In genomic region chr2:16731033-16731432, GRCm38 (mm10) we compare ENCODE assay signal across 22 mouse cellular contexts.
A peak's percentile ranks its signal among the peaks of the same experiment; 100 is the strongest.
DNase-seq lines count a peak whose midpoint lies in the region; ATAC-seq and TF ChIP-seq lines count a peak whose summit lies in the region.
"Had no signal": no experiment of that assay in that cellular context is flagged by ENCODE, and none has a peak within 500 bp of the region (broad histone marks: within the 10 kb centered on the region; RNA-seq: fewer than 3 reads in every experiment).

No protein-coding gene starts in this region.

- H3K27me3 ChIP-seq in lung, embryonic 16.5 days (ENCODE audit: control insufficient read depth, insufficient read depth, low read depth, low read length) = no peaks in the 10 kb centered on the region
- H3K27me3 ChIP-seq in lung, postnatal 0 days (replicated peaks; ENCODE audit: insufficient read depth, low read length) = no peaks in the 10 kb centered on the region
- H3K27me3 ChIP-seq: embryonic facial prominence, embryonic 12.5 days; forebrain, embryonic 13.5 days; forebrain, embryonic 15.5 days had no signal

- H3K9ac ChIP-seq in lung, embryonic 16.5 days (ENCODE audit: low read length) = no peak overlapping the region
- H3K9ac ChIP-seq in lung, postnatal 0 days (replicated peaks; ENCODE audit: low read depth) = no peak overlapping the region
- H3K9ac ChIP-seq: embryonic facial prominence, embryonic 12.5 days; forebrain, embryonic 13.5 days; forebrain, embryonic 15.5 days; forebrain, postnatal 0 days had no signal

- H3K27ac ChIP-seq in lung, embryonic 16.5 days (ENCODE audit: low read length) = no peak overlapping the region
- H3K27ac ChIP-seq in lung, postnatal 0 days (ENCODE audit: low read length) = no peak overlapping the region
- H3K27ac ChIP-seq: embryonic facial prominence, embryonic 10.5 days; embryonic facial prominence, embryonic 12.5 days; forebrain, embryonic 13.5 days; forebrain, embryonic 15.5 days had no signal

- 0 out of 2 replicates have a peak, but pooled peaks have one; percentile 26 for TF ChIP-seq EP300 in lung, postnatal 0 days (IDR thresholded peaks at IDR 0.05)

- no peak overlapping the region for H3K4me2 ChIP-seq in lung, embryonic 16.5 days (ENCODE audit: low read depth, low read length)
- H3K4me2 ChIP-seq in lung, postnatal 0 days (replicated peaks; ENCODE audit: low read depth, low read length) = no peak overlapping the region
- H3K4me2 ChIP-seq: embryonic facial prominence, embryonic 12.5 days; forebrain, embryonic 13.5 days; forebrain, embryonic 15.5 days had no signal

- no peak for TF ChIP-seq CTCF in lung, postnatal 0 days (IDR thresholded peaks at IDR 0.05)

- no peaks in the 10 kb centered on the region for H3K4me1 ChIP-seq in lung, embryonic 16.5 days (replicated peaks; ENCODE audit: control insufficient read depth, insufficient read depth, low read length)
- H3K4me1 ChIP-seq in lung, postnatal 0 days (ENCODE audit: insufficient read depth, low read depth, low read length) = no peaks in the 10 kb centered on the region
- H3K4me1 ChIP-seq: embryonic facial prominence, embryonic 10.5 days; embryonic facial prominence, embryonic 12.5 days; forebrain, embryonic 13.5 days; forebrain, embryonic 15.5 days had no signal

- peaks cover 3% of the 10 kb centered on the region; the same call in 1 of the 2 replicates for H3K36me3 ChIP-seq in lung, embryonic 16.5 days (ENCODE audit: control insufficient read depth, insufficient read depth, low read length)
- H3K36me3 ChIP-seq in lung, postnatal 0 days (ENCODE audit: insufficient read depth, low read length) = no peaks in the 10 kb centered on the region
- H3K36me3 ChIP-seq: embryonic facial prominence, embryonic 10.5 days; embryonic facial prominence, embryonic 12.5 days; forebrain, embryonic 15.5 days had no signal

- no peaks in the 10 kb centered on the region for H3K9me3 ChIP-seq in lung, embryonic 16.5 days (ENCODE audit: control insufficient read depth, low read length)
- H3K9me3 ChIP-seq in lung, postnatal 0 days (ENCODE audit: low read length) = no peaks in the 10 kb centered on the region
- H3K9me3 ChIP-seq: embryonic facial prominence, embryonic 10.5 days; embryonic facial prominence, embryonic 12.5 days; forebrain, embryonic 13.5 days; forebrain, embryonic 15.5 days had no signal

- DNase-seq in lung, postnatal 0 days (ENCODE audit: low spot score) = peak; percentile 16
- peak; percentile 13 for DNase-seq in lung, postnatal 14 days
- peak; percentile 33 for DNase-seq in lung, postnatal 36 days
- DNase-seq in ovary, adult 18-20 months (ENCODE audit: low spot score) = no peak
- no peak for DNase-seq in adipocyte (ENCODE audit: low spot score)
- DNase-seq in adrenal gland, adult 8-10 months = no peak
- no peak for DNase-seq in embryo, embryonic 9.5 days (ENCODE audit: extremely low spot score)
- DNase-seq: adrenal gland, postnatal 10 days; adrenal gland, postnatal 25 days; cerebellum, adult 11 months; cerebellum, adult 18-20 months; cerebellum, adult 8-10 months; cerebellum, adult 9-11 months; cerebellum, postnatal 14 days; cerebellum, postnatal 36 days; embryo, embryonic 11 days; forebrain, postnatal 0 days had no signal

- ATAC-seq in lung, embryonic 16.5 days (ENCODE audit: low read depth) = peak; percentile 52; the same call in 1 of the 2 replicates
- ATAC-seq in lung, postnatal 0 days = peak; percentile 38
- ATAC-seq: forebrain, embryonic 13.5 days; forebrain, embryonic 15.5 days; forebrain, postnatal 0 days had no signal

- no peak overlapping the region for H3K4me3 ChIP-seq in lung, embryonic 16.5 days (ENCODE audit: low read length)
- H3K4me3 ChIP-seq in lung, postnatal 0 days (ENCODE audit: low read depth, low read length) = no peak overlapping the region
- H3K4me3 ChIP-seq: embryonic facial prominence, embryonic 10.5 days; embryonic facial prominence, embryonic 12.5 days; forebrain, embryonic 13.5 days; forebrain, embryonic 15.5 days had no signal

- WGBS in lung, embryonic 16.5 days = 48% methylated on average over 5 of the region's 5 CpGs
- WGBS in lung, postnatal 0 days = 56% methylated on average over 5 of the region's 5 CpGs

Comparison
In these comparisons a context has a peak if more than half of its experiments do, and no peak if none do; other contexts are left out.
1. DNase-seq: peak in lung, postnatal 0 days (single experiment), lung, postnatal 14 days (single experiment) and lung, postnatal 36 days (single experiment); none in ovary, adult 18-20 months (single experiment), adipocyte (single experiment), adrenal gland, adult 8-10 months (single experiment) and embryo, embryonic 9.5 days (single experiment).